Mouse (Mus musculus) embryonic fibroblast, embryonic 13.5 days (primary cell): ENCODE results near the gene Gm20696.

Experiments used
- CTCF ChIP-seq: IDR thresholded peaks from 2 replicates; pipeline ENCODE4 v1.5.1; 2011; ENCODE audit warnings: mild to moderate bottlenecking, control low read depth, low read length, moderate library complexity, borderline replicate concordance; ENCODE audit not compliant: insufficient read depth
- POLR2A ChIP-seq: IDR thresholded peaks from 2 replicates; pipeline ENCODE4 v1.6.1; 2011; ENCODE audit warnings: low read depth, mild to moderate bottlenecking, control low read depth, low read length, moderate library complexity

- TF ChIP-seq CTCF (no peak), POLR2A (no peak)
Measured at GRCm38 (mm10) chr6:99481568-99481967, 185.0 kb downstream of the Gm20696 start.
